Mouse (Mus musculus) liver, postnatal 0 days (tissue): ENCODE measurements at regions not wholly inside any gene's neighbourhood (a gene's known extent, or its start where the extent isn't known, plus 50 kb on each side); places are given as distances from the start of the nearest gene placed in this dataset.

Experiments
- ATAC-seq: fragments of 200-750 bp; cut with Nextera tagmentation; 2 replicates; pipeline ENCODE4 v1.8.0; 2017; ENCODE audit warnings: mild to moderate bottlenecking, moderate library complexity
- DNase-seq: peaks from one replicate; pipeline ENCODE4 v3.0.0-alpha.2; 2016
- H3K27ac ChIP-seq: fragments of 300-500 bp; sonication (generic); 2 replicates; pipeline ENCODE4 v1.5.1; 2014; ENCODE audit warnings: antibody characterized with exemption, moderate library complexity, mild to moderate bottlenecking, low read depth
- H3K27me3 ChIP-seq: fragments of 300-500 bp; sonication (generic); 2 replicates; pipeline ENCODE4 v1.6.1; 2014; ENCODE audit warnings: low read length, control low read depth, mixed read lengths; ENCODE audit not compliant: insufficient read depth
- H3K36me3 ChIP-seq: fragments of 300-500 bp; sonication (generic); replicated peaks from 2 replicates; pipeline ENCODE4 v1.6.1; 2014; ENCODE audit warnings: mild to moderate bottlenecking, control low read depth, low read length, moderate library complexity, mixed read lengths; ENCODE audit not compliant: insufficient read depth
- H3K4me1 ChIP-seq: fragments of 300-500 bp; sonication (generic); 2 replicates; pipeline ENCODE4 v1.6.1; 2014; ENCODE audit warnings: antibody characterized with exemption, mild to moderate bottlenecking, control low read depth; ENCODE audit not compliant: insufficient read depth
- H3K4me2 ChIP-seq: fragments of 300-500 bp; sonication (generic); 2 replicates; pipeline ENCODE4 v1.6.1; 2014; ENCODE audit warnings: low read depth, mild to moderate bottlenecking, low read length, moderate library complexity, mixed read lengths
- H3K4me3 ChIP-seq: fragments of 300-500 bp; sonication (generic); 2 replicates; pipeline ENCODE4 v1.5.1; 2014; ENCODE audit warnings: low read depth, low read length
- H3K9ac ChIP-seq: fragments of 300-500 bp; sonication (generic); replicated peaks from 2 replicates; pipeline ENCODE4 v1.6.1; 2014; ENCODE audit warnings: mild to moderate bottlenecking, moderate library complexity
- H3K9me3 ChIP-seq: fragments of 300-500 bp; sonication (generic); 2 replicates; pipeline ENCODE4 v1.6.1; 2016; ENCODE audit warnings: mild to moderate bottlenecking, control low read depth, low read length, mixed read lengths
- CTCF ChIP-seq: sonication (generic); IDR thresholded peaks from 2 replicates; pipeline ENCODE4 v1.5.1; 2016; ENCODE audit warnings: antibody characterized with exemption, low read depth
- EP300 ChIP-seq: IDR thresholded peaks from 2 replicates; pipeline ENCODE4 v1.6.1; 2016; ENCODE audit warnings: antibody characterized with exemption, low read depth, mild to moderate bottlenecking
- WGBS: fragments of 180-500 bp; shearing (Covaris S2); extraction: QIAGEN DNeasy Blood & Tissue Kit; methylation state at CpG from one replicate; pipeline ENCODE4 v1.1.7; 2014; ENCODE audit not compliant: insufficient replicate concordance; 5-methylcytosine and 5-hydroxymethylcytosine counted together

- no peaks in the 10 kb centered on the region for H3K4me1 ChIP-seq
- no peak overlapping the region for H3K9ac ChIP-seq
- no peak overlapping the region for H3K27ac ChIP-seq
- DNase-seq (no peak), ATAC-seq (no peak)
- H3K36me3 ChIP-seq, result no peaks in the 10 kb centered on the region
- H3K4me3 ChIP-seq, result no peak overlapping the region
- no peaks in the 10 kb centered on the region for H3K9me3 ChIP-seq
- H3K4me2 ChIP-seq, result no peak overlapping the region
- 81% methylated on average over 10 of the region's 10 CpGs for WGBS
- TF ChIP-seq CTCF (no peak), EP300 (no peak)
- H3K27me3 ChIP-seq, result no peaks in the 10 kb centered on the region
These were observed 338.2 kb upstream of the Nfe2l3 start for GRCm38 (mm10) chr6:51094304-51094703.

DNA sequence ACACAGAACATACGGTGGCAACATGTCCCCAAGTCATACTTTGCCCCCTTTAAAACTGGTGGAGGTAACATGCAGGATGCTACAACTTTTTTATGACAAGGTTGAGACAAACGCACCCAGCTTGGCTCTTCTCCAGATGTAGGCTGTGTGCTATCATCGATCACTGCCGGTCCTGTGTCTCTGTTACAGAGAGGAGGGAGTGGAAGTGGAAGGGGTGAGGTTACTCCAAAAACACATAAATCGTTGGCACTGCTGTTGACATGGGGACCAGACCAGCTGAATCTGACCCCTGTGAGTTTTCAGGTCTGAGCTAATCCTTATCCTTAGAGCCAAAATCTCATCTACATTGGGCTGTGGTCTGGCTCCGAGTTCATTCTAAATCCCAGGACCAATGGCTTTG is 335.0 kb upstream of the Nfe2l3 start:
- TF ChIP-seq EP300 (no peak), CTCF (no peak)
- WGBS, result 65% methylated on average over 6 of the region's 6 CpGs
- H3K4me1 ChIP-seq, result no peaks in the 10 kb centered on the region
- no peaks in the 10 kb centered on the region for H3K9me3 ChIP-seq
- no peak overlapping the region for H3K27ac ChIP-seq
- no peak overlapping the region for H3K4me2 ChIP-seq
- ATAC-seq, result no peak
- no peaks in the 10 kb centered on the region for H3K27me3 ChIP-seq
- no peak overlapping the region for H3K9ac ChIP-seq
- DNase-seq, result no peak
- no peak overlapping the region for H3K4me3 ChIP-seq
- no peaks in the 10 kb centered on the region for H3K36me3 ChIP-seq

DNA sequence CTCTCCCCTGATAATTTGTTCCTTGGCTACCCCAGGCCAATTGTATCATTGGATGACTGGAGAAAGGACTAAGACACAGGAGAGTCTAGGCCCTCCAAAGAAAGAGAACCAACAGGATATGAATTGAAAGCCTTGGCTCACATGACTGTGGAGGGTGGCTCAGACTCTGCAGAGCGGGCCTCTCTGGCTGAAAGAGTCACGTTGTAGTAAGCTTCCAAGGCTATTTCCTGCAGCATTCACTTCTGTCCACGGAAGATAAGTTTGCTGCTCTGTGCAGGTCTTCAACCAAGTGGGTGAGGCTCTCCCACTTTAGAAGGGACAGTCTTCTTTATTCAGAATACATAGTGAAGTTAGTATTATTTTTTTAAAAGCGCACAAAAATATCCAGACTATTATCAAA is 332.1 kb upstream of the Nfe2l3 start:
- Histone ChIP-seq H3K9me3 (no peaks in the 10 kb centered on the region), H3K9ac (no peak overlapping the region), H3K4me1 (no peaks in the 10 kb centered on the region), H3K4me2 (no peak overlapping the region), H3K36me3 (no peaks in the 10 kb centered on the region), H3K27ac (no peak overlapping the region), H3K27me3 (no peaks in the 10 kb centered on the region), H3K4me3 (no peak overlapping the region)
- 55% methylated on average over 4 of the region's 4 CpGs for WGBS
- no peak for TF ChIP-seq CTCF
- no peak for TF ChIP-seq EP300
- ATAC-seq (no peak), DNase-seq (no peak)

- ATAC-seq (no peak), DNase-seq (no peak)
- TF ChIP-seq CTCF (no peak), EP300 (no peak)
- no peaks in the 10 kb centered on the region for H3K4me1 ChIP-seq
- H3K27me3 ChIP-seq, result no peaks in the 10 kb centered on the region
- no peak overlapping the region for H3K9ac ChIP-seq
- no peak overlapping the region for H3K4me3 ChIP-seq
- H3K9me3 ChIP-seq, result no peaks in the 10 kb centered on the region
- H3K4me2 ChIP-seq, result no peak overlapping the region
- H3K27ac ChIP-seq, result no peak overlapping the region
- WGBS, result 77% methylated on average over 4 of the region's 4 CpGs
- H3K36me3 ChIP-seq, result no peaks in the 10 kb centered on the region
These were observed 329.2 kb upstream of the Nfe2l3 start for GRCm38 (mm10) chr6:51103236-51103635.

- WGBS, result 78% methylated on average over 5 of the region's 5 CpGs
- DNase-seq, result no peak
- TF ChIP-seq EP300 (no peak), CTCF (no peak)
These were observed 328.1 kb upstream of the Nfe2l3 start for GRCm38 (mm10) chr6:51104336-51104735.

DNA sequence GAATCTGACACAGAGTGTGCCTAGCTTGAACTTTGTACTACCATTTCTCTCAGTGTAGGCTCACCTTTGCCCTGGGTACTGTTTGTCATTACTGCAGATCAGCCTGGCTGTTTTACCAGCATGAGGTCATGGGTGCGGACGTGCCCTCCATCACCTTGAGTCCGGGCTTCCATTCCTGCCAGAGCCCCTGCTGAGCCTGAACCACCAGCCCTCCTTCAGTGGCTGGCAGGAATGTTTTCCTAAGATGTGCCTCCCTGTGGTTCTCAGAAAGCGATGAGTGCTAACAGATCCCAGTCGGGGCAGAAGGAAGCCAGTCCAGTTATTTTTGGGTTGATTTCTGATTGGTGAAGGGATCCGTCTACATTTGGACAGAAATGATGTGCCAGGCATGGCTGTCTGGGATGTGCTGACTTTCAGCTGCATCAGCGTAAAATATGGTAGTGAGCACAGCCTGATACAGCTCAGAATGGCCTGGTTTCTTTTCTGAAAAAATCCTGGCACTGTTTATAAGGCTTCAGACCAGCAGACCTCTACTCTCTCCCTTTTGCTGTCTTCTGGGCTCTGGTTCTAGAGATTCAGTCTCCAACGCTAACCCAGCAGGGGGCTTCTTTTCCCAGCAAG is 324.0 kb upstream of the Nfe2l3 start:
- Histone ChIP-seq H3K4me1 (no peaks in the 10 kb centered on the region), H3K9ac (no peak overlapping the region), H3K9me3 (no peaks in the 10 kb centered on the region), H3K27me3 (no peaks in the 10 kb centered on the region), H3K4me3 (no peak overlapping the region), H3K4me2 (no peak overlapping the region), H3K27ac (no peak overlapping the region), H3K36me3 (no peaks in the 10 kb centered on the region)
- DNase-seq (no peak), ATAC-seq (no peak)
- 57% methylated on average over 8 of the region's 8 CpGs for WGBS
- TF ChIP-seq EP300 (no peak), CTCF (no peak)

More at GRCm38 (mm10) chr6:51104336-51104735, 328.1 kb upstream of the Nfe2l3 start:
- no peaks in the 10 kb centered on the region for H3K9me3 ChIP-seq
- H3K9ac ChIP-seq, result no peak overlapping the region
- no peaks in the 10 kb centered on the region for H3K27me3 ChIP-seq
- no peak overlapping the region for H3K4me2 ChIP-seq
- H3K27ac ChIP-seq, result no peak overlapping the region
- no peaks in the 10 kb centered on the region for H3K36me3 ChIP-seq
- no peaks in the 10 kb centered on the region for H3K4me1 ChIP-seq
- H3K4me3 ChIP-seq, result no peak overlapping the region
- ATAC-seq, result no peak

DNA sequence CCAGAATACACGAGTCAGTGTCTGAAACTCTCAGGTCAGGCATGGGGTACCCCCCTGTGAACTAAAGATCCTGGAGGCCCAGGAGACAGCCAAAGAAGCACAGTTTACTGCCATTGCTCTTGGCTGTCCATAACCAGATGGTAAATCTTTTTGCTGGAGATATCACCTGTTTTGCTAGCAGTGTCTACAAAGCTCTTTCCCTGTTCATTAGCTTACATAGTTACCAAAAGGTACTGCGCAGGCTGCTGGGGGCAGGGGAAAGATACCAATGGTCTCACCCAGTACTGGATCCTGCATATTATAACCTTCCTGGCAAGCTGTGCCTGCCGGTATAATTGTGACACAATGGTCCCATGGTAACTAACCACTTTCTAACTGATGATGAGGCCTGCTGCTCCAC is 321.9 kb upstream of the Nfe2l3 start:
- Histone ChIP-seq H3K4me1 (no peaks in the 10 kb centered on the region), H3K4me2 (no peak overlapping the region), H3K27me3 (no peaks in the 10 kb centered on the region), H3K27ac (no peak overlapping the region), H3K9me3 (no peaks in the 10 kb centered on the region), H3K4me3 (no peak overlapping the region), H3K9ac (no peak overlapping the region), H3K36me3 (no peaks in the 10 kb centered on the region)
- 88% methylated on average over 3 of the region's 3 CpGs for WGBS
- TF ChIP-seq EP300 (no peak), CTCF (no peak)
- DNase-seq, result no peak
- no peak for ATAC-seq
